Mouse (Mus musculus) CH12.LX (cell line): ENCODE results near the gene 1700017B05Rik. TPM values are rescaled to one million over a fixed set of nuclear protein-coding genes. Genes with fewer than 3 reads are reported as not detected.

Experiments used
- DNase-seq: peaks from one replicate; pipeline ENCODE4 v3.0.0-alpha.2; 2013; ENCODE audit errors: extremely low read depth
- H3K27ac ChIP-seq: 2 replicates; pipeline ENCODE4 v1.5.1; 2012; ENCODE audit warnings: low read depth, mild to moderate bottlenecking, control low read depth, moderate library complexity; ENCODE audit not compliant: insufficient read depth
- H3K27me3 ChIP-seq: replicated peaks from 2 replicates; pipeline ENCODE3; 2012; ENCODE audit warnings: inconsistent platforms
- H3K36me3 ChIP-seq, 2 experiments: replicated peaks in 1 of 2; 2 replicates each; pipeline versions ENCODE3 to v1.6.1; 2012; ENCODE audit warnings: inconsistent platforms in 1 of 2, low read length in 1 of 2, mild to moderate bottlenecking in 1 of 2, mixed read lengths in 1 of 2, moderate library complexity in 1 of 2; ENCODE audit not compliant: control insufficient read depth in 1 of 2, insufficient read depth in 1 of 2
- H3K4me1 ChIP-seq, 2 experiments: 2 replicates each; pipeline ENCODE4 v1.6.1; 2012; ENCODE audit warnings: inconsistent platforms in 1 of 2, moderate library complexity in 1 of 2; ENCODE audit not compliant: insufficient read depth in 2 of 2, control insufficient read depth in 1 of 2
- H3K4me2 ChIP-seq: 2 replicates; pipeline ENCODE4 v1.6.1; 2012; ENCODE audit warnings: low read depth, mild to moderate bottlenecking, control low read depth; ENCODE audit not compliant: poor library complexity, insufficient read depth, severe bottlenecking
- H3K4me3 ChIP-seq, 3 experiments: fragments of 150-350 bp in 1 of 3; sonication (generic) in 1 of 3; replicated peaks in 1 of 3; 2 replicates each; pipeline versions ENCODE3 to v1.5.1; 2011 to 2012; ENCODE audit warnings: low read depth in 2 of 3, low read length in 2 of 3, mild to moderate bottlenecking in 2 of 3, moderate library complexity in 2 of 3, control low read depth in 1 of 3, improper control_type of control experiment in 1 of 3, inconsistent platforms in 1 of 3, mixed read lengths in 1 of 3; ENCODE audit not compliant: poor library complexity in 1 of 3
- H3K79me2 ChIP-seq: replicated peaks from 2 replicates; pipeline ENCODE4 v1.6.1; 2012; ENCODE audit warnings: mild to moderate bottlenecking, moderate library complexity; ENCODE audit not compliant: control insufficient read depth, poor library complexity, insufficient read depth, severe bottlenecking; ENCODE audit errors: extremely low read depth
- H3K9ac ChIP-seq: 2 replicates; pipeline ENCODE4 v1.6.1; 2012; ENCODE audit warnings: low read depth, mild to moderate bottlenecking, control low read depth, moderate library complexity; ENCODE audit not compliant: insufficient read depth
- H3K9me3 ChIP-seq: replicated peaks from 2 replicates; pipeline ENCODE3; 2012; ENCODE audit warnings: low read length, inconsistent platforms, mixed read lengths
- BHLHE40 ChIP-seq: IDR thresholded peaks from 2 replicates; pipeline ENCODE4 v1.6.1; 2011; ENCODE audit warnings: mild to moderate bottlenecking, low read depth, low read length, improper control_type of control experiment
- CHD1 ChIP-seq: IDR thresholded peaks from 2 replicates; pipeline ENCODE4 v1.6.1; 2012; ENCODE audit warnings: low read depth, low read length, improper control_type of control experiment, inconsistent platforms
- ELF1 ChIP-seq: IDR thresholded peaks from 2 replicates; pipeline ENCODE4 v1.6.1; 2014; ENCODE audit warnings: low read depth, mild to moderate bottlenecking, inconsistent platforms, low read length, improper control_type of control experiment
- ETS1 ChIP-seq: conservative IDR thresholded peaks from 2 replicates; pipeline ENCODE4 v1.6.1; 2012; ENCODE audit warnings: low read depth, mild to moderate bottlenecking, inconsistent platforms, low read length, improper control_type of control experiment, moderate library complexity
- HCFC1 ChIP-seq: IDR thresholded peaks from 2 replicates; pipeline ENCODE4 v1.6.1; 2012; ENCODE audit warnings: low read depth, mild to moderate bottlenecking, inconsistent platforms, low read length, improper control_type of control experiment
- IRF4 ChIP-seq: IDR thresholded peaks from 2 replicates; pipeline ENCODE4 v1.6.1; 2014; ENCODE audit warnings: low read depth, mild to moderate bottlenecking, inconsistent platforms, low read length, improper control_type of control experiment
- JUN ChIP-seq: IDR thresholded peaks from 2 replicates; pipeline ENCODE4 v1.6.1; 2011; ENCODE audit warnings: low read depth, mild to moderate bottlenecking, low read length, improper control_type of control experiment, moderate library complexity; ENCODE audit not compliant: insufficient read depth
- KAT2A ChIP-seq: IDR thresholded peaks from 2 replicates; pipeline ENCODE4 v1.6.1; 2012; ENCODE audit warnings: low read length, improper control_type of control experiment, inconsistent platforms; ENCODE audit not compliant: insufficient replicate concordance
- MAZ ChIP-seq: IDR thresholded peaks from 2 replicates; pipeline ENCODE4 v1.6.1; 2012; ENCODE audit warnings: low read depth, mild to moderate bottlenecking, inconsistent platforms, low read length, improper control_type of control experiment, moderate library complexity
- MEF2A ChIP-seq: IDR thresholded peaks from 2 replicates; pipeline ENCODE4 v1.6.1; 2014; ENCODE audit warnings: low read depth, mild to moderate bottlenecking, inconsistent platforms, low read length, improper control_type of control experiment, borderline replicate concordance
- MXI1 ChIP-seq: IDR thresholded peaks from 2 replicates; pipeline ENCODE4 v1.6.1; 2011; ENCODE audit warnings: mild to moderate bottlenecking, low read depth, low read length, improper control_type of control experiment
- MYC ChIP-seq: IDR thresholded peaks from 2 replicates; pipeline ENCODE4 v1.6.1; 2011; ENCODE audit warnings: low read depth, mild to moderate bottlenecking, improper control_type of control experiment, low read length
- NELFE ChIP-seq: IDR thresholded peaks from 2 replicates; pipeline ENCODE4 v1.6.1; 2011; ENCODE audit warnings: low read depth, low read length, improper control_type of control experiment
- POLR2AphosphoS2 ChIP-seq: IDR thresholded peaks from 2 replicates; pipeline ENCODE4 v1.6.1; 2011; ENCODE audit warnings: low read depth, low read length, improper control_type of control experiment
- SMC3 ChIP-seq: IDR thresholded peaks from 2 replicates; pipeline ENCODE4 v1.6.1; 2011; ENCODE audit warnings: low read depth, low read length, improper control_type of control experiment
- TBP ChIP-seq: conservative IDR thresholded peaks from 2 replicates; pipeline ENCODE4 v1.6.1; 2011; ENCODE audit warnings: low read depth, low read length, improper control_type of control experiment
- USF1 ChIP-seq: IDR thresholded peaks from 2 replicates; pipeline ENCODE4 v1.6.1; 2014; ENCODE audit warnings: low read depth, mild to moderate bottlenecking, inconsistent platforms, low read length, improper control_type of control experiment
- USF2 ChIP-seq: conservative IDR thresholded peaks from 2 replicates; pipeline ENCODE4 v1.6.1; 2011; ENCODE audit warnings: low read depth, low read length, improper control_type of control experiment
- ZC3H11A ChIP-seq: IDR thresholded peaks from 2 replicates; pipeline ENCODE4 v1.6.1; 2012; ENCODE audit warnings: low read depth, mild to moderate bottlenecking, inconsistent platforms, low read length, improper control_type of control experiment
- ZMIZ1 ChIP-seq: IDR thresholded peaks from 2 replicates; pipeline ENCODE4 v1.6.1; 2012; ENCODE audit warnings: low read depth, mild to moderate bottlenecking, inconsistent platforms, low read length, improper control_type of control experiment
- dilution Hi-C: fragments of 300-500 bp; cut with MboI; formaldehyde crosslinking; loops from 2 replicates; pipeline ENCODE4 v1.14.3; 2020; ENCODE audit warnings: low sequenced_read_pairs; ENCODE audit not compliant: extremely low pct_unique_long_range_greater_than_20kb, extremely low pct_ligation_motif_present
- in situ Hi-C: fragments of 300-500 bp; cut with MboI; formaldehyde crosslinking; loops from 3 replicates; pipeline ENCODE4 v1.14.3; 2019; ENCODE audit warnings: low sequenced_read_pairs, low pct_ligation_motif_present, low pct_unique_long_range_greater_than_20kb, mixed read lengths
- polyA plus RNA-seq: library from polyadenylated mRNA; unstranded; fragments of >175 nt; gene quantifications from 2 replicates; pipeline ENCODE4 v1.2.1, GENCODE M21; 2012; ENCODE audit warnings: low read depth; ENCODE audit not compliant: insufficient read length
- total RNA-seq, 2 experiments: library from RNA; depleted of rRNA; stranded (reverse); fragments of 300-350 nt in 1 of 2; fragments of >200 nt in 1 of 2; gene quantifications; 2 replicates each; pipeline ENCODE4 v1.2.3; 2012 to 2014

Gene 1700017B05Rik
- total and polyA plus RNA-seq, 3 experiments = 26.4 to 56.0 (median 38.6) TPM

GRCm38 (mm10) chr9:57299790-57300477 is 37.5 kb upstream of the 1700017B05Rik start:
- no peak overlapping the region for H3K4me3 ChIP-seq
- H3K4me2 ChIP-seq = no peak overlapping the region
- no peaks in the 10 kb centered on the region for H3K79me2 ChIP-seq
- H3K27me3 ChIP-seq = no peaks in the 10 kb centered on the region
- H3K9ac ChIP-seq = no peak overlapping the region
- no peak overlapping the region for H3K27ac ChIP-seq
- H3K9me3 ChIP-seq = peaks cover 5% of the 10 kb centered on the region
- dilution Hi-C loops = no loop called here
- TF ChIP-seq ETS1 (peak; percentile 66), BHLHE40 (peak; percentile 13; the same call in 1 of the 2 replicates), MXI1 (no peak)
- H3K4me1 ChIP-seq = peaks cover 9 to 55% of the 10 kb centered on the region in 2 experiments; a peak in 3 of 4 replicates
- in situ Hi-C loops = no loop called here
- DNase-seq = peak; percentile 31
- H3K36me3 ChIP-seq = no peaks in the 10 kb centered on the region

DNA sequence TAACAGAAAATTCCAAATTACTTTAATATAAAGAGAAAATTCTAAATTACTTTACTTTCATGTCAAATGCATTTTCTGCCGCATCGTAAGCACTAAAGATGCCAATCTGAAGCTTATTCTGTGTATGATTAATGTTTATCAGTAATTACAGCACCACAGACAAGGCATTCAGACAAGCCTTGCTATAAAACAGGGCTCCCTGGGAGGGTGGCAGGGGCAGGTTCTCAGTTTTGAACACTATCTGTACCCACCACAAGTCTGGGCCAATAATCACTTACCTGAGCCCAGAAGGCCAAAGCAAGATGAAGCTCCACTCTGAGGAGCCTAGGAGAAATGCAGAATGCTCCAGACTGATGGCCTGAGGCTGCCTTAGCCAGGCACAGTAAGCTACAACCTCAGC is 35.5 kb upstream of the 1700017B05Rik start:
- no peaks in the 10 kb centered on the region for H3K79me2 ChIP-seq
- H3K4me2 ChIP-seq = no peak overlapping the region
- TF ChIP-seq MAZ = no peak
- TF ChIP-seq CHD1 = no peak
- TF ChIP-seq NELFE = no peak
- H3K9ac ChIP-seq = no peak overlapping the region
- no peaks in the 10 kb centered on the region for H3K36me3 ChIP-seq
- H3K9me3 ChIP-seq = peaks cover 2% of the 10 kb centered on the region
- in situ Hi-C loops (no loop called here), dilution Hi-C loops (no loop called here)
- H3K27ac ChIP-seq = no peak overlapping the region
- H3K27me3 ChIP-seq = no peaks in the 10 kb centered on the region
- H3K4me3 ChIP-seq = no peak overlapping the region
- peaks cover 9 to 53% of the 10 kb centered on the region in 2 experiments; a peak in 3 of 4 replicates for H3K4me1 ChIP-seq
- no peak for DNase-seq

GRCm38 (mm10) chr9:57296277-57296676 is 33.9 kb upstream of the 1700017B05Rik start:
- no peak for TF ChIP-seq JUN
- no peak for TF ChIP-seq MYC
- no peak for TF ChIP-seq BHLHE40
- no peak for TF ChIP-seq USF1
- TF ChIP-seq USF2 = no peak
- TF ChIP-seq ZMIZ1 = no peak
- TF ChIP-seq NELFE = no peak
- TF ChIP-seq IRF4 = no peak
- TF ChIP-seq ELF1 = no peak
- TF ChIP-seq MAZ = no peak
- TF ChIP-seq SMC3 = no peak
- TF ChIP-seq KAT2A = no peak
- TF ChIP-seq HCFC1 = no peak
- TF ChIP-seq MEF2A = no peak
- TF ChIP-seq POLR2AphosphoS2 = no peak
- TF ChIP-seq TBP = no peak
- TF ChIP-seq ZC3H11A = no peak
- Histone ChIP-seq H3K4me2 (no peak overlapping the region), H3K4me1 (peaks cover 4 to 36% of the 10 kb centered on the region in 2 experiments; a peak in 3 of 4 replicates), H3K27ac (no peak overlapping the region), H3K9me3 (peaks cover 2% of the 10 kb centered on the region), H3K79me2 (no peaks in the 10 kb centered on the region), H3K4me3 (no peak overlapping the region), H3K36me3 (no peaks in the 10 kb centered on the region), H3K9ac (no peak overlapping the region), H3K27me3 (no peaks in the 10 kb centered on the region)
- no peak for DNase-seq
- in situ Hi-C loops = no loop called here
- dilution Hi-C loops = no loop called here
